Mouse (Mus musculus) embryonic facial prominence, embryonic 15.5 days (tissue): ENCODE results near the gene Slco2a1. TPM values are rescaled to one million over a fixed set of nuclear protein-coding genes. Genes with fewer than 3 reads are reported as not detected.
"Not testable (repeated sequence)": the region's sequence is repeated elsewhere in the genome, so short reads cannot be mapped to it uniquely, and the experiment has no call there.

Experiments used
- ATAC-seq: fragments of 200-750 bp; cut with Nextera tagmentation; 2 replicates; pipeline ENCODE4 v1.8.0; 2017; ENCODE audit warnings: low read depth, moderate TSS enrichment; ENCODE audit not compliant: insufficient number of reproducible peaks, low FRiP score, low TSS enrichment
- H3K27ac ChIP-seq: fragments of 300-500 bp; sonication (generic); replicated peaks from 2 replicates; pipeline ENCODE4 v1.5.1; 2015; ENCODE audit warnings: mild to moderate bottlenecking, inconsistent platforms
- H3K27me3 ChIP-seq: fragments of 300-500 bp; sonication (generic); 2 replicates; pipeline ENCODE4 v1.6.1; 2015; ENCODE audit warnings: inconsistent platforms
- H3K36me3 ChIP-seq: fragments of 300-500 bp; sonication (generic); 2 replicates; pipeline ENCODE4 v1.6.1; 2015; ENCODE audit warnings: mild to moderate bottlenecking, inconsistent platforms
- H3K4me1 ChIP-seq: fragments of 300-500 bp; sonication (generic); 2 replicates; pipeline ENCODE4 v1.6.1; 2015; ENCODE audit warnings: inconsistent platforms
- H3K4me2 ChIP-seq: fragments of 300-500 bp; sonication (generic); replicated peaks from 2 replicates; pipeline ENCODE4 v1.6.1; 2015; ENCODE audit warnings: mild to moderate bottlenecking, inconsistent platforms
- H3K4me3 ChIP-seq: fragments of 300-500 bp; sonication (generic); replicated peaks from 2 replicates; pipeline ENCODE4 v1.5.1; 2015; ENCODE audit warnings: mild to moderate bottlenecking, inconsistent platforms
- H3K9ac ChIP-seq: fragments of 300-500 bp; sonication (generic); 2 replicates; pipeline ENCODE4 v1.6.1; 2015; ENCODE audit warnings: inconsistent platforms
- H3K9me3 ChIP-seq: fragments of 300-500 bp; sonication (generic); replicated peaks from 2 replicates; pipeline ENCODE4 v1.6.1; 2016; ENCODE audit warnings: inconsistent platforms
- WGBS: fragments of 180-500 bp; shearing (Covaris S2); methylation state at CpG from one replicate; pipeline ENCODE4 v1.1.7; 2015; 5-methylcytosine and 5-hydroxymethylcytosine counted together
- polyA plus RNA-seq: library from polyadenylated mRNA; unstranded; fragments of >200 nt; fragmentation: Nextera tagmentation; extraction: Ambion mirVana; gene quantifications from 2 replicates; pipeline ENCODE4 v1.2.1, GENCODE M21; 2015

Slco2a1 gene
- polyA plus RNA-seq, 1 experiment from 2014 or later, result 10.9 TPM

GRCm38 (mm10) chr9:103088661-103089060 lies 100.1 kb downstream of the Slco2a1 start:
- Histone ChIP-seq H3K4me1 (peaks cover 13% of the 10 kb centered on the region), H3K27me3 (no peaks in the 10 kb centered on the region), H3K9ac (no peak overlapping the region), H3K27ac (no peak overlapping the region), H3K9me3 (no peaks in the 10 kb centered on the region), H3K4me3 (no peak overlapping the region), H3K4me2 (no peak overlapping the region), H3K36me3 (no peaks in the 10 kb centered on the region)
- WGBS, result 62% methylated on average over 2 of the region's 2 CpGs
- ATAC-seq, result no peak

GRCm38 (mm10) chr9:103090116-103090875 lies 101.8 kb downstream of the Slco2a1 start:
- no peaks in the 10 kb centered on the region for H3K36me3 ChIP-seq
- H3K9ac ChIP-seq, result no peak overlapping the region
- peaks cover 13% of the 10 kb centered on the region for H3K4me1 ChIP-seq
- WGBS, result 70% methylated on average over 9 of the region's 9 CpGs
- no peak overlapping the region for H3K27ac ChIP-seq
- H3K27me3 ChIP-seq, result no peaks in the 10 kb centered on the region
- no peak overlapping the region for H3K4me2 ChIP-seq
- H3K9me3 ChIP-seq, result no peaks in the 10 kb centered on the region
- no peak for ATAC-seq
- H3K4me3 ChIP-seq, result no peak overlapping the region

GRCm38 (mm10) chr9:103091039-103091883 lies 102.7 kb downstream of the Slco2a1 start:
- no peaks in the 10 kb centered on the region for H3K36me3 ChIP-seq
- 78% methylated on average over 16 of the region's 16 CpGs for WGBS
- no peak overlapping the region for H3K4me3 ChIP-seq
- no peak for ATAC-seq
- H3K9ac ChIP-seq, result no peak overlapping the region
- peaks cover 13% of the 10 kb centered on the region for H3K4me1 ChIP-seq
- no peaks in the 10 kb centered on the region for H3K27me3 ChIP-seq
- no peaks in the 10 kb centered on the region for H3K9me3 ChIP-seq
- no peak overlapping the region for H3K4me2 ChIP-seq
- H3K27ac ChIP-seq, result no peak overlapping the region

GRCm38 (mm10) chr9:103092248-103092647 lies 103.7 kb downstream of the Slco2a1 start:
- Histone ChIP-seq H3K27ac (no peak overlapping the region), H3K4me1 (peaks cover 13% of the 10 kb centered on the region), H3K36me3 (no peaks in the 10 kb centered on the region), H3K4me3 (peak overlapping the region; percentile 46), H3K27me3 (no peaks in the 10 kb centered on the region), H3K4me2 (peak overlapping the region; percentile 84), H3K9me3 (no peaks in the 10 kb centered on the region), H3K9ac (peak overlapping the region; percentile 18; the same call in 1 of the 2 replicates)
- ATAC-seq, result peak; percentile 82
- 0% methylated on average over 19 of the region's 19 CpGs for WGBS

- Histone ChIP-seq H3K4me1 (peaks cover 13% of the 10 kb centered on the region), H3K27me3 (no peaks in the 10 kb centered on the region), H3K9ac (no peak overlapping the region), H3K27ac (no peak overlapping the region), H3K36me3 (no peaks in the 10 kb centered on the region), H3K9me3 (no peaks in the 10 kb centered on the region), H3K4me2 (no peak overlapping the region), H3K4me3 (no peak overlapping the region)
- ATAC-seq, result no peak
- 68% methylated on average over 3 of the region's 3 CpGs for WGBS
Measured at GRCm38 (mm10) chr9:103093681-103094080, 105.2 kb downstream of the Slco2a1 start.

GRCm38 (mm10) chr9:103108341-103108798 lies 119.9 kb downstream of the Slco2a1 start:
- not testable (repeated sequence) for H3K9me3 ChIP-seq, H3K36me3 ChIP-seq, H3K9ac ChIP-seq
- 15% methylated on average over 9 of the region's 14 CpGs for WGBS
- Histone ChIP-seq H3K4me1 (peaks cover 26% of the 10 kb centered on the region), H3K27ac (0 out of 2 replicates have a peak overlapping the region, but pooled peaks have one; percentile 65), H3K4me2 (peak overlapping the region; percentile 50), H3K27me3 (peaks cover 31% of the 10 kb centered on the region), H3K4me3 (peak overlapping the region; percentile 40)
- ATAC-seq, result peak; percentile 21; the same call in 1 of the 2 replicates

- ATAC-seq, result no peak
- WGBS, result 32% methylated on average over 18 of the region's 18 CpGs
- H3K27me3 ChIP-seq, result peaks cover 37% of the 10 kb centered on the region
- H3K27ac ChIP-seq, result 0 out of 2 replicates have a peak overlapping the region, but pooled peaks have one; percentile 44
- peak overlapping the region; percentile 39; the same call in 1 of the 2 replicates for H3K9ac ChIP-seq
- H3K36me3 ChIP-seq, result no peaks in the 10 kb centered on the region
- H3K4me2 ChIP-seq, result peak overlapping the region; percentile 54
- no peaks in the 10 kb centered on the region for H3K9me3 ChIP-seq
- H3K4me1 ChIP-seq, result peaks cover 26% of the 10 kb centered on the region
- peak overlapping the region; percentile 48 for H3K4me3 ChIP-seq
Measured at GRCm38 (mm10) chr9:103108943-103109670, 120.6 kb downstream of the Slco2a1 start.

- no peaks in the 10 kb centered on the region for H3K9me3 ChIP-seq
- H3K27me3 ChIP-seq, result peaks cover 45% of the 10 kb centered on the region
- peak overlapping the region; percentile 54; the same call in 1 of the 2 replicates for H3K4me2 ChIP-seq
- no peaks in the 10 kb centered on the region for H3K36me3 ChIP-seq
- H3K9ac ChIP-seq, result no peak overlapping the region
- H3K4me1 ChIP-seq, result peaks cover 26% of the 10 kb centered on the region
- H3K4me3 ChIP-seq, result no peak overlapping the region
- H3K27ac ChIP-seq, result no peak overlapping the region
- ATAC-seq, result no peak
- WGBS, result 72% methylated on average over 2 of the region's 2 CpGs
Measured at GRCm38 (mm10) chr9:103109911-103110310, 121.4 kb downstream of the Slco2a1 start.

- H3K27me3 ChIP-seq, result peaks cover 46% of the 10 kb centered on the region
- H3K4me3 ChIP-seq, result peak overlapping the region; percentile 69
- peak overlapping the region; percentile 91 for H3K4me2 ChIP-seq
- 14% methylated on average over 18 of the region's 18 CpGs for WGBS
- H3K9ac ChIP-seq, result peak overlapping the region; percentile 44
- no peaks in the 10 kb centered on the region for H3K36me3 ChIP-seq
- H3K9me3 ChIP-seq, result no peaks in the 10 kb centered on the region
- no peak for ATAC-seq
- no peak overlapping the region for H3K27ac ChIP-seq
- H3K4me1 ChIP-seq, result peaks cover 26% of the 10 kb centered on the region
Measured at GRCm38 (mm10) chr9:103110727-103111501, 122.4 kb downstream of the Slco2a1 start.
